In genomic region chr9:60194905-60195304, GRCm38 (mm10) we compare ENCODE assay signal across 13 mouse cellular contexts.
"Had no signal": no experiment of that assay in that cellular context is flagged by ENCODE, and none has a peak within 500 bp of the region (broad histone marks: within the 10 kb centered on the region; RNA-seq: fewer than 3 reads in every experiment).

No protein-coding gene starts in this region.

- H3K27ac ChIP-seq: kidney, postnatal 0 days; limb, embryonic 15.5 days; liver, embryonic 12.5 days; midbrain, embryonic 10.5 days; midbrain, embryonic 15.5 days; neural tube, embryonic 12.5 days; stomach, embryonic 15.5 days had no signal

- H3K4me1 ChIP-seq: liver, embryonic 12.5 days; midbrain, embryonic 15.5 days; neural tube, embryonic 12.5 days; stomach, embryonic 15.5 days had no signal

- H3K4me3 ChIP-seq: limb, embryonic 15.5 days; liver, embryonic 12.5 days; midbrain, embryonic 10.5 days; midbrain, embryonic 15.5 days; neural tube, embryonic 12.5 days; stomach, embryonic 15.5 days had no signal

- H3K9me3 ChIP-seq: limb, embryonic 15.5 days; liver, embryonic 12.5 days; midbrain, embryonic 10.5 days; midbrain, embryonic 15.5 days; neural tube, embryonic 12.5 days; stomach, embryonic 15.5 days had no signal

- ATAC-seq: liver, embryonic 12.5 days; lung, postnatal 0 days; midbrain, embryonic 15.5 days had no signal

- H3K36me3 ChIP-seq: limb, embryonic 15.5 days; liver, embryonic 12.5 days; midbrain, embryonic 10.5 days; midbrain, embryonic 15.5 days; neural tube, embryonic 12.5 days; stomach, embryonic 15.5 days had no signal

- H3K4me2 ChIP-seq: limb, embryonic 15.5 days; liver, embryonic 12.5 days; midbrain, embryonic 15.5 days; neural tube, embryonic 12.5 days; stomach, embryonic 15.5 days had no signal

- H3K27me3 ChIP-seq: limb, embryonic 15.5 days; liver, embryonic 12.5 days; midbrain, embryonic 15.5 days; neural tube, embryonic 12.5 days; stomach, embryonic 15.5 days had no signal

- DNase-seq: kidney, adult 11 months; layer of hippocampus, adult 9-11 months; layer of hippocampus, postnatal 36 days; lung, postnatal 4 days; spleen, adult 18-20 months had no signal

- H3K9ac ChIP-seq: limb, embryonic 15.5 days; liver, embryonic 12.5 days; midbrain, embryonic 15.5 days; neural tube, embryonic 12.5 days; stomach, embryonic 15.5 days had no signal
